Mouse (Mus musculus) CH12.LX (cell line): ENCODE measurements at regions not wholly inside any gene's neighbourhood (a gene's known extent, or its start where the extent isn't known, plus 50 kb on each side); places are given as distances from the start of the nearest gene placed in this dataset.

ENCODE experiments used
- DNase-seq: peaks from one replicate; pipeline ENCODE4 v3.0.0-alpha.2; 2013; ENCODE audit errors: extremely low read depth
- H3K27ac ChIP-seq: 2 replicates; pipeline ENCODE4 v1.5.1; 2012; ENCODE audit warnings: low read depth, mild to moderate bottlenecking, control low read depth, moderate library complexity; ENCODE audit not compliant: insufficient read depth
- H3K27me3 ChIP-seq: replicated peaks from 2 replicates; pipeline ENCODE3; 2012; ENCODE audit warnings: inconsistent platforms
- H3K36me3 ChIP-seq, 2 experiments: replicated peaks in 1 of 2; 2 replicates each; pipeline versions ENCODE3 to v1.6.1; 2012; ENCODE audit warnings: inconsistent platforms in 1 of 2, low read length in 1 of 2, mild to moderate bottlenecking in 1 of 2, mixed read lengths in 1 of 2, moderate library complexity in 1 of 2; ENCODE audit not compliant: control insufficient read depth in 1 of 2, insufficient read depth in 1 of 2
- H3K4me1 ChIP-seq, 2 experiments: 2 replicates each; pipeline ENCODE4 v1.6.1; 2012; ENCODE audit warnings: inconsistent platforms in 1 of 2, moderate library complexity in 1 of 2; ENCODE audit not compliant: insufficient read depth in 2 of 2, control insufficient read depth in 1 of 2
- H3K4me2 ChIP-seq: 2 replicates; pipeline ENCODE4 v1.6.1; 2012; ENCODE audit warnings: low read depth, mild to moderate bottlenecking, control low read depth; ENCODE audit not compliant: poor library complexity, insufficient read depth, severe bottlenecking
- H3K4me3 ChIP-seq, 3 experiments: fragments of 150-350 bp in 1 of 3; sonication (generic) in 1 of 3; replicated peaks in 1 of 3; 2 replicates each; pipeline versions ENCODE3 to v1.5.1; 2011 to 2012; ENCODE audit warnings: low read depth in 2 of 3, low read length in 2 of 3, mild to moderate bottlenecking in 2 of 3, moderate library complexity in 2 of 3, control low read depth in 1 of 3, improper control_type of control experiment in 1 of 3, inconsistent platforms in 1 of 3, mixed read lengths in 1 of 3; ENCODE audit not compliant: poor library complexity in 1 of 3
- H3K79me2 ChIP-seq: replicated peaks from 2 replicates; pipeline ENCODE4 v1.6.1; 2012; ENCODE audit warnings: mild to moderate bottlenecking, moderate library complexity; ENCODE audit not compliant: control insufficient read depth, poor library complexity, insufficient read depth, severe bottlenecking; ENCODE audit errors: extremely low read depth
- H3K9ac ChIP-seq: 2 replicates; pipeline ENCODE4 v1.6.1; 2012; ENCODE audit warnings: low read depth, mild to moderate bottlenecking, control low read depth, moderate library complexity; ENCODE audit not compliant: insufficient read depth
- H3K9me3 ChIP-seq: replicated peaks from 2 replicates; pipeline ENCODE3; 2012; ENCODE audit warnings: low read length, inconsistent platforms, mixed read lengths
- CHD2 ChIP-seq: IDR thresholded peaks from 2 replicates; pipeline ENCODE4 v1.6.1; 2011; ENCODE audit warnings: low read length, improper control_type of control experiment
- CTCF ChIP-seq, 2 experiments: IDR thresholded peaks in 1 of 2; conservative IDR thresholded peaks in 1 of 2; 2 replicates each; pipeline ENCODE4 v1.5.1; 2011 to 2012; ENCODE audit warnings: low read depth in 2 of 2, low read length in 2 of 2, improper control_type of control experiment in 1 of 2, inconsistent platforms in 1 of 2, mild to moderate bottlenecking in 1 of 2, moderate library complexity in 1 of 2
- E2F4 ChIP-seq: IDR thresholded peaks from 2 replicates; pipeline ENCODE4 v1.6.1; 2011; ENCODE audit warnings: low read depth, low read length, improper control_type of control experiment; ENCODE audit not compliant: insufficient replicate concordance
- ELF1 ChIP-seq: IDR thresholded peaks from 2 replicates; pipeline ENCODE4 v1.6.1; 2014; ENCODE audit warnings: low read depth, mild to moderate bottlenecking, inconsistent platforms, low read length, improper control_type of control experiment
- EP300 ChIP-seq: IDR thresholded peaks from 2 replicates; pipeline ENCODE4 v1.6.1; 2011; ENCODE audit warnings: low read length, improper control_type of control experiment
- ETS1 ChIP-seq: conservative IDR thresholded peaks from 2 replicates; pipeline ENCODE4 v1.6.1; 2012; ENCODE audit warnings: low read depth, mild to moderate bottlenecking, inconsistent platforms, low read length, improper control_type of control experiment, moderate library complexity
- GABPA ChIP-seq: IDR thresholded peaks from 2 replicates; pipeline ENCODE4 v1.6.1; 2012; ENCODE audit warnings: low read depth, low read length, improper control_type of control experiment, inconsistent platforms; ENCODE audit not compliant: insufficient replicate concordance
- HCFC1 ChIP-seq: IDR thresholded peaks from 2 replicates; pipeline ENCODE4 v1.6.1; 2012; ENCODE audit warnings: low read depth, mild to moderate bottlenecking, inconsistent platforms, low read length, improper control_type of control experiment
- KAT2A ChIP-seq: IDR thresholded peaks from 2 replicates; pipeline ENCODE4 v1.6.1; 2012; ENCODE audit warnings: low read length, improper control_type of control experiment, inconsistent platforms; ENCODE audit not compliant: insufficient replicate concordance
- MAX ChIP-seq: IDR thresholded peaks from 2 replicates; pipeline ENCODE4 v1.6.1; 2011; ENCODE audit warnings: low read length, improper control_type of control experiment
- MAZ ChIP-seq: IDR thresholded peaks from 2 replicates; pipeline ENCODE4 v1.6.1; 2012; ENCODE audit warnings: low read depth, mild to moderate bottlenecking, inconsistent platforms, low read length, improper control_type of control experiment, moderate library complexity
- MXI1 ChIP-seq: IDR thresholded peaks from 2 replicates; pipeline ENCODE4 v1.6.1; 2011; ENCODE audit warnings: mild to moderate bottlenecking, low read depth, low read length, improper control_type of control experiment
- MYC ChIP-seq: IDR thresholded peaks from 2 replicates; pipeline ENCODE4 v1.6.1; 2011; ENCODE audit warnings: low read depth, mild to moderate bottlenecking, improper control_type of control experiment, low read length
- NELFE ChIP-seq: IDR thresholded peaks from 2 replicates; pipeline ENCODE4 v1.6.1; 2011; ENCODE audit warnings: low read depth, low read length, improper control_type of control experiment
- PAX5 ChIP-seq: IDR thresholded peaks from 2 replicates; pipeline ENCODE4 v1.6.1; 2012; ENCODE audit warnings: low read length, inconsistent platforms, mixed read lengths
- POLR2AphosphoS2 ChIP-seq: IDR thresholded peaks from 2 replicates; pipeline ENCODE4 v1.6.1; 2011; ENCODE audit warnings: low read depth, low read length, improper control_type of control experiment
- RCOR1 ChIP-seq: conservative IDR thresholded peaks from 2 replicates; pipeline ENCODE4 v1.6.1; 2012; ENCODE audit warnings: low read depth, mild to moderate bottlenecking, inconsistent platforms, low read length, improper control_type of control experiment
- SIN3A ChIP-seq: IDR thresholded peaks from 2 replicates; pipeline ENCODE4 v1.6.1; 2012; ENCODE audit warnings: low read length, improper control_type of control experiment, inconsistent platforms
- TBP ChIP-seq: conservative IDR thresholded peaks from 2 replicates; pipeline ENCODE4 v1.6.1; 2011; ENCODE audit warnings: low read depth, low read length, improper control_type of control experiment
- TCF12 ChIP-seq: IDR thresholded peaks from 2 replicates; pipeline ENCODE4 v1.6.1; 2014; ENCODE audit warnings: low read depth, mild to moderate bottlenecking, inconsistent platforms, low read length, improper control_type of control experiment
- ZC3H11A ChIP-seq: IDR thresholded peaks from 2 replicates; pipeline ENCODE4 v1.6.1; 2012; ENCODE audit warnings: low read depth, mild to moderate bottlenecking, inconsistent platforms, low read length, improper control_type of control experiment
- dilution Hi-C: fragments of 300-500 bp; cut with MboI; formaldehyde crosslinking; loops from 2 replicates; pipeline ENCODE4 v1.14.3; 2020; ENCODE audit warnings: low sequenced_read_pairs; ENCODE audit not compliant: extremely low pct_unique_long_range_greater_than_20kb, extremely low pct_ligation_motif_present
- in situ Hi-C: fragments of 300-500 bp; cut with MboI; formaldehyde crosslinking; loops from 3 replicates; pipeline ENCODE4 v1.14.3; 2019; ENCODE audit warnings: low sequenced_read_pairs, low pct_ligation_motif_present, low pct_unique_long_range_greater_than_20kb, mixed read lengths

DNA sequence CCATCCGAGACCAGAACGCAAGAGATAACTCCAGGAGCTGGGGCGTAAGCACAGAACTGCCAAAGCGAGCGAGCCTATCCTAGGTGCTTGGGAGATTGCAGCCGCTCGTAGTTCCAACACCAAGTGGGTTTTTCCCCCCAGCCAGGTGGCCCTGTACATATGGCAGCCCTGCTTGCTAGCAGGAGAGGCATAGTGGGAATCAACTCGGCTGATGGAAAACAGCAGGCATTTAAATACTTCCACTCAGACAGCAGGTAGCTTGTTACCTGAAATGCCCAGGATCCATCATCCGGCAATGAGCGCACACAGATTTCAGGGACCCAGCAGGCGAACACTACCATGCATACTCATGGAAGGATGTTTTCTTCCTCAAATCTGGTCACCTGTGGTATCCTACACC is 122.3 kb downstream of the Barhl2 start:
- Histone ChIP-seq H3K4me2 (no peak overlapping the region), H3K27me3 (no peaks in the 10 kb centered on the region), H3K9ac (no peak overlapping the region), H3K4me1 (no peaks in the 10 kb centered on the region), H3K79me2 (no peaks in the 10 kb centered on the region), H3K27ac (no peak overlapping the region)
- DNase-seq, result no peak
- in situ Hi-C loops, result no loop called here
- dilution Hi-C loops, result no loop called here
- TF ChIP-seq MYC (no peak), CTCF (conservative IDR thresholded peaks at IDR 0.05 in 1 of 2, IDR thresholded peaks at IDR 0.05 in 1 of 2; ENCODE audit: low read depth in 2 of 2, low read length in 2 of 2) (no peak), TCF12 (no peak)
- TF ChIP-seq, all 38 proteins: peak for 0
- Histone ChIP-seq H3K4me3 (no peak overlapping the region), H3K9me3 (no peaks in the 10 kb centered on the region), H3K36me3 (no peaks in the 10 kb centered on the region)

GRCm38 (mm10) chr5:106327592-106328150 is 130.3 kb downstream of the Barhl2 start:
- no peaks in the 10 kb centered on the region for H3K27me3 ChIP-seq
- H3K9me3 ChIP-seq, result no peaks in the 10 kb centered on the region
- in situ Hi-C loops, result no loop called here

DNA sequence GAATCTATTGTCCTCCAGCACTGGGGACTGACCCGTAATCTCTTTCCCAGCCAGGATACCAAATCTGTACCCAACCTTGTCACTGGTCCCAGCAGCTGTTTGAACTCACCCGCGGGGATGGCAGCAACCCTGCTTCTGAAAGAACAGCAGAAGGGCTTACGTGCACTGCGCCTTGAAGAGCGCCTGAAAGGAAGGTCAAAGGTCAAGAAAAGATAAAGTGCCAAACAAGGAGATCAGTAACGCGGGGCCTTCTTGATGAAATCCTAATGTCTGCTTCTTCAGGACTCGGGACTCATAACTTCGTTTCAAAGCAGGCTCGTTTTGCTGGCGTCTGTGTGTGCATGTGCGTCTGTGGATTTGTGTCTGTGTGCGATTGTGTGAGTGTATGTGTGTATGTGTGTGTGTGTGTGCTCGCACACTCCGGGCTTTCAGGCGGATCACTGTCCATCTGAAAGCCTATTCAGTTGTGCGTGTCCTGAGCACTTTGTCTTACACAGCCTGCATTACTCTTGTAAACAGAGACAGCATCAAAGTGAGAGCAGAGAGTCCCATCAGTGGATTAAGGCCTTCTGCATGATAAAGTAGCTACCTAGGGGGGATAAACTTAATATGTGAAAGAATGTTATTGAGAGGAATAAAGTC is 135.3 kb downstream of the Barhl2 start:
- in situ Hi-C loops, result no loop called here
- no peaks in the 10 kb centered on the region for H3K79me2 ChIP-seq

More at GRCm38 (mm10) chr5:106327592-106328150, 130.3 kb downstream of the Barhl2 start:
- H3K4me3 ChIP-seq, result no peak overlapping the region
- H3K36me3 ChIP-seq, result no peaks in the 10 kb centered on the region
- TF ChIP-seq POLR2AphosphoS2, result no peak
- TF ChIP-seq SIN3A, result no peak
- no peak for TF ChIP-seq MAZ
- TF ChIP-seq TBP, result no peak
- TF ChIP-seq ETS1, result no peak
- no peak overlapping the region for H3K4me2 ChIP-seq
- H3K9ac ChIP-seq, result no peak overlapping the region
- H3K27ac ChIP-seq, result no peak overlapping the region
- no peaks in the 10 kb centered on the region for H3K4me1 ChIP-seq
- no peaks in the 10 kb centered on the region for H3K79me2 ChIP-seq
- no peak for DNase-seq
- dilution Hi-C loops, result no loop called here

More for the DNA sequence above, 135.3 kb downstream of the Barhl2 start:
- DNase-seq, result no peak
- no peak overlapping the region for H3K4me2 ChIP-seq
- H3K36me3 ChIP-seq, result no peaks in the 10 kb centered on the region
- H3K4me3 ChIP-seq, result no peak overlapping the region
- no peak overlapping the region for H3K9ac ChIP-seq
- H3K9me3 ChIP-seq, result no peaks in the 10 kb centered on the region
- no peak for TF ChIP-seq E2F4
- no peak for TF ChIP-seq PAX5
- no peak for TF ChIP-seq ZC3H11A
- no peak for TF ChIP-seq TBP
- TF ChIP-seq CHD2, result no peak
- TF ChIP-seq EP300, result no peak
- no peak for TF ChIP-seq NELFE
- no peak for TF ChIP-seq MXI1
- no peak for TF ChIP-seq RCOR1
- TF ChIP-seq HCFC1, result no peak
- TF ChIP-seq ETS1, result no peak
- no peak for TF ChIP-seq KAT2A
- TF ChIP-seq CTCF (conservative IDR thresholded peaks at IDR 0.05 in 1 of 2, IDR thresholded peaks at IDR 0.05 in 1 of 2; ENCODE audit: low read depth in 2 of 2, low read length in 2 of 2), result no peak
- no peak for TF ChIP-seq MAX
- TF ChIP-seq GABPA, result no peak
- no peak for TF ChIP-seq TCF12
- TF ChIP-seq ELF1, result no peak
- no peak for TF ChIP-seq SIN3A
- no peaks in the 10 kb centered on the region for H3K4me1 ChIP-seq
- H3K27ac ChIP-seq, result no peak overlapping the region
- H3K27me3 ChIP-seq, result no peaks in the 10 kb centered on the region
- dilution Hi-C loops, result no loop called here
